Mouse (Mus musculus) liver, embryonic 12.5 days (tissue): ENCODE data around the gene Wdr5. TPM values are rescaled to one million over a fixed set of nuclear protein-coding genes. Genes with fewer than 3 reads are reported as not detected.

ENCODE experiments used
- ATAC-seq: fragments of 200-750 bp; cut with Nextera tagmentation; 2 replicates; pipeline ENCODE4 v1.8.0; 2017; ENCODE audit warnings: moderate number of reproducible peaks, mild to moderate bottlenecking, moderate library complexity
- H3K27ac ChIP-seq: fragments of 300-500 bp; sonication (generic); 2 replicates; pipeline ENCODE4 v1.5.1; 2016; ENCODE audit warnings: mild to moderate bottlenecking
- H3K27me3 ChIP-seq: fragments of 300-500 bp; sonication (generic); replicated peaks from 2 replicates; pipeline ENCODE4 v1.6.1; 2016; ENCODE audit warnings: mild to moderate bottlenecking, moderate library complexity
- H3K36me3 ChIP-seq: fragments of 300-500 bp; sonication (generic); 2 replicates; pipeline ENCODE4 v1.6.1; 2016; ENCODE audit warnings: mild to moderate bottlenecking, moderate library complexity
- H3K4me1 ChIP-seq: fragments of 300-500 bp; sonication (generic); 2 replicates; pipeline ENCODE4 v1.6.1; 2016
- H3K4me2 ChIP-seq: fragments of 300-500 bp; sonication (generic); 2 replicates; pipeline ENCODE4 v1.6.1; 2016; ENCODE audit warnings: mild to moderate bottlenecking, moderate library complexity
- H3K4me3 ChIP-seq: fragments of 300-500 bp; sonication (generic); 2 replicates; pipeline ENCODE4 v1.5.1; 2016; ENCODE audit warnings: mild to moderate bottlenecking, moderate library complexity
- H3K9ac ChIP-seq: fragments of 300-500 bp; sonication (generic); 2 replicates; pipeline ENCODE4 v1.6.1; 2016; ENCODE audit warnings: mild to moderate bottlenecking, moderate library complexity
- H3K9me3 ChIP-seq: fragments of 300-500 bp; sonication (generic); replicated peaks from 2 replicates; pipeline ENCODE4 v1.6.1; 2016; ENCODE audit warnings: mild to moderate bottlenecking, moderate library complexity
- WGBS: fragments of 180-500 bp; shearing (Covaris S2); methylation state at CpG from one replicate; pipeline ENCODE4 v1.1.7; 2016; ENCODE audit not compliant: insufficient replicate concordance; 5-methylcytosine and 5-hydroxymethylcytosine counted together
- polyA plus RNA-seq: library from polyadenylated mRNA; unstranded; fragments of >200 nt; fragmentation: Nextera tagmentation; extraction: Ambion mirVana; gene quantifications from 2 replicates; pipeline ENCODE4 v1.2.1, GENCODE M21; 2016

Gene Wdr5
- polyA plus RNA-seq, 1 experiment from 2014 or later, result 47.2 TPM

- 48% methylated on average over 1 of the region's 1 CpGs for WGBS
- H3K9me3 ChIP-seq, result no peaks in the 10 kb centered on the region
- no peak overlapping the region for H3K27ac ChIP-seq
- H3K4me3 ChIP-seq, result no peak overlapping the region
- no peak overlapping the region for H3K4me2 ChIP-seq
- no peak for ATAC-seq
- H3K27me3 ChIP-seq, result no peaks in the 10 kb centered on the region
- H3K9ac ChIP-seq, result no peak overlapping the region
- peaks cover 7% of the 10 kb centered on the region; the same call in 1 of the 2 replicates for H3K4me1 ChIP-seq
- H3K36me3 ChIP-seq, result no peaks in the 10 kb centered on the region
Observed at GRCm38 (mm10) chr2:27561159-27561558, 46.2 kb downstream of the Wdr5 start.

- no peaks in the 10 kb centered on the region for H3K36me3 ChIP-seq
- WGBS, result 63% methylated on average over 2 of the region's 3 CpGs
- no peak overlapping the region for H3K27ac ChIP-seq
- H3K9me3 ChIP-seq, result no peaks in the 10 kb centered on the region
- H3K4me1 ChIP-seq, result peaks cover 7% of the 10 kb centered on the region; the same call in 1 of the 2 replicates
- no peak for ATAC-seq
- no peak overlapping the region for H3K4me2 ChIP-seq
- no peak overlapping the region for H3K4me3 ChIP-seq
- no peaks in the 10 kb centered on the region for H3K27me3 ChIP-seq
- H3K9ac ChIP-seq, result no peak overlapping the region
Observed at GRCm38 (mm10) chr2:27561829-27562228, 46.9 kb downstream of the Wdr5 start.

- H3K9ac ChIP-seq, result no peak overlapping the region
- no peak overlapping the region for H3K4me2 ChIP-seq
- H3K27me3 ChIP-seq, result no peaks in the 10 kb centered on the region
- peaks cover 7% of the 10 kb centered on the region; the same call in 1 of the 2 replicates for H3K4me1 ChIP-seq
- H3K27ac ChIP-seq, result no peak overlapping the region
- H3K4me3 ChIP-seq, result no peak overlapping the region
- no peaks in the 10 kb centered on the region for H3K9me3 ChIP-seq
- WGBS, result 34% methylated on average over 9 of the region's 9 CpGs
- no peaks in the 10 kb centered on the region for H3K36me3 ChIP-seq
- no peak for ATAC-seq
Observed at GRCm38 (mm10) chr2:27563641-27564148, 48.7 kb downstream of the Wdr5 start.

- Histone ChIP-seq H3K9me3 (no peaks in the 10 kb centered on the region), H3K27ac (no peak overlapping the region), H3K36me3 (no peaks in the 10 kb centered on the region), H3K4me2 (no peak overlapping the region), H3K9ac (no peak overlapping the region), H3K27me3 (no peaks in the 10 kb centered on the region), H3K4me1 (peaks cover 7% of the 10 kb centered on the region; the same call in 1 of the 2 replicates), H3K4me3 (no peak overlapping the region)
- 73% methylated on average over 4 of the region's 4 CpGs for WGBS
- ATAC-seq, result no peak
Observed at GRCm38 (mm10) chr2:27564694-27565093, 49.7 kb downstream of the Wdr5 start.

- Histone ChIP-seq H3K27ac (no peak overlapping the region), H3K4me3 (no peak overlapping the region), H3K9me3 (no peaks in the 10 kb centered on the region), H3K36me3 (no peaks in the 10 kb centered on the region), H3K4me1 (peaks cover 5% of the 10 kb centered on the region; the same call in 1 of the 2 replicates), H3K4me2 (no peak overlapping the region), H3K9ac (no peak overlapping the region), H3K27me3 (no peaks in the 10 kb centered on the region)
- 57% methylated on average over 12 of the region's 12 CpGs for WGBS
- no peak for ATAC-seq
Observed at GRCm38 (mm10) chr2:27565316-27566103, 50.6 kb downstream of the Wdr5 start.

- Histone ChIP-seq H3K4me1 (peaks cover 11% of the 10 kb centered on the region; the same call in 1 of the 2 replicates), H3K27me3 (no peaks in the 10 kb centered on the region), H3K4me2 (no peak overlapping the region), H3K4me3 (no peak overlapping the region), H3K9ac (no peak overlapping the region), H3K36me3 (no peaks in the 10 kb centered on the region), H3K9me3 (no peaks in the 10 kb centered on the region), H3K27ac (no peak overlapping the region)
- WGBS, result 50% methylated on average over 5 of the region's 5 CpGs
- ATAC-seq, result no peak
Observed at GRCm38 (mm10) chr2:27570856-27571255, 55.9 kb downstream of the Wdr5 start.

GRCm38 (mm10) chr2:27572261-27572793 lies 57.4 kb downstream of the Wdr5 start:
- WGBS, result 43% methylated on average over 8 of the region's 8 CpGs
- H3K4me2 ChIP-seq, result no peak overlapping the region
- no peak overlapping the region for H3K27ac ChIP-seq
- no peaks in the 10 kb centered on the region for H3K9me3 ChIP-seq
- H3K4me1 ChIP-seq, result peaks cover 11% of the 10 kb centered on the region; the same call in 1 of the 2 replicates
- no peak overlapping the region for H3K4me3 ChIP-seq
- no peak for ATAC-seq
- no peak overlapping the region for H3K9ac ChIP-seq
- H3K27me3 ChIP-seq, result no peaks in the 10 kb centered on the region
- H3K36me3 ChIP-seq, result no peaks in the 10 kb centered on the region

- H3K9ac ChIP-seq, result no peak overlapping the region
- ATAC-seq, result 0 out of 2 replicates have a peak, but pooled peaks have one; percentile 15
- no peaks in the 10 kb centered on the region for H3K36me3 ChIP-seq
- H3K4me2 ChIP-seq, result no peak overlapping the region
- H3K9me3 ChIP-seq, result no peaks in the 10 kb centered on the region
- no peaks in the 10 kb centered on the region for H3K27me3 ChIP-seq
- no peak overlapping the region for H3K4me3 ChIP-seq
- H3K4me1 ChIP-seq, result peaks cover 11% of the 10 kb centered on the region; the same call in 1 of the 2 replicates
- H3K27ac ChIP-seq, result no peak overlapping the region
- WGBS, result 68% methylated on average over 18 of the region's 18 CpGs
Observed at GRCm38 (mm10) chr2:27572928-27573627, 58.1 kb downstream of the Wdr5 start.

- H3K4me2 ChIP-seq, result no peak overlapping the region
- no peaks in the 10 kb centered on the region for H3K27me3 ChIP-seq
- H3K27ac ChIP-seq, result no peak overlapping the region
- WGBS, result 72% methylated on average over 8 of the region's 8 CpGs
- ATAC-seq, result no peak
- no peak overlapping the region for H3K4me3 ChIP-seq
- peaks cover 11% of the 10 kb centered on the region; the same call in 1 of the 2 replicates for H3K4me1 ChIP-seq
- no peak overlapping the region for H3K9ac ChIP-seq
- H3K36me3 ChIP-seq, result no peaks in the 10 kb centered on the region
- no peaks in the 10 kb centered on the region for H3K9me3 ChIP-seq
Observed at GRCm38 (mm10) chr2:27573628-27573966, 58.6 kb downstream of the Wdr5 start.

GRCm38 (mm10) chr2:27576416-27576815 lies 61.5 kb downstream of the Wdr5 start:
- Histone ChIP-seq H3K4me1 (peaks cover 11% of the 10 kb centered on the region; the same call in 1 of the 2 replicates), H3K4me2 (no peak overlapping the region), H3K9ac (no peak overlapping the region), H3K36me3 (no peaks in the 10 kb centered on the region), H3K9me3 (no peaks in the 10 kb centered on the region), H3K27me3 (peaks cover under 1% of the 10 kb centered on the region), H3K4me3 (no peak overlapping the region), H3K27ac (no peak overlapping the region)
- 69% methylated on average over 4 of the region's 4 CpGs for WGBS
- ATAC-seq, result no peak

- no peaks in the 10 kb centered on the region for H3K4me1 ChIP-seq
- no peaks in the 10 kb centered on the region for H3K36me3 ChIP-seq
- H3K9me3 ChIP-seq, result no peaks in the 10 kb centered on the region
- H3K27ac ChIP-seq, result no peak overlapping the region
- H3K4me2 ChIP-seq, result no peak overlapping the region
- peaks cover 11% of the 10 kb centered on the region for H3K27me3 ChIP-seq
- no peak overlapping the region for H3K4me3 ChIP-seq
- 66% methylated on average over 4 of the region's 4 CpGs for WGBS
- no peak for ATAC-seq
- H3K9ac ChIP-seq, result no peak overlapping the region
Observed at GRCm38 (mm10) chr2:27578552-27578951, 63.6 kb downstream of the Wdr5 start.

- WGBS, result 46% methylated on average over 11 of the region's 11 CpGs
- no peak overlapping the region for H3K4me3 ChIP-seq
- no peak for ATAC-seq
- H3K36me3 ChIP-seq, result no peaks in the 10 kb centered on the region
- H3K9me3 ChIP-seq, result no peaks in the 10 kb centered on the region; the same call in 1 of the 2 replicates
- no peak overlapping the region for H3K9ac ChIP-seq
- H3K27me3 ChIP-seq, result peaks cover 11% of the 10 kb centered on the region
- H3K4me2 ChIP-seq, result no peak overlapping the region
- H3K4me1 ChIP-seq, result no peaks in the 10 kb centered on the region
- no peak overlapping the region for H3K27ac ChIP-seq
Observed at GRCm38 (mm10) chr2:27582112-27582511, 67.2 kb downstream of the Wdr5 start.
